Mouse (Mus musculus) hindbrain, embryonic 14.5 days (tissue): ENCODE data around the gene Pla2g5. TPM values are rescaled to one million over a fixed set of nuclear protein-coding genes. Genes with fewer than 3 reads are reported as not detected.
"Not testable (repeated sequence)": the region's sequence is repeated elsewhere in the genome, so short reads cannot be mapped to it uniquely, and the experiment has no call there.

Source experiments
- ATAC-seq: fragments of 200-750 bp; cut with Nextera tagmentation; 2 replicates; pipeline ENCODE4 v1.8.0; 2017; ENCODE audit warnings: moderate number of reproducible peaks, mild to moderate bottlenecking, moderate TSS enrichment, moderate library complexity; ENCODE audit not compliant: low FRiP score
- DNase-seq: peaks from one replicate; pipeline ENCODE4 v3.0.0-alpha.2; 2015; ENCODE audit warnings: low spot score
- H3K27ac ChIP-seq: fragments of 300-500 bp; sonication (generic); 2 replicates; pipeline ENCODE4 v1.5.1; 2014; ENCODE audit warnings: mild to moderate bottlenecking, moderate library complexity
- H3K27me3 ChIP-seq: fragments of 300-500 bp; sonication (generic); 2 replicates; pipeline ENCODE4 v1.6.1; 2014; ENCODE audit warnings: mild to moderate bottlenecking, low read length, mixed read lengths; ENCODE audit not compliant: control insufficient read depth, insufficient read depth
- H3K36me3 ChIP-seq: fragments of 300-500 bp; sonication (generic); replicated peaks from 2 replicates; pipeline ENCODE4 v1.6.1; 2014; ENCODE audit not compliant: control insufficient read depth, insufficient read depth
- H3K4me1 ChIP-seq: fragments of 300-500 bp; sonication (generic); replicated peaks from 2 replicates; pipeline ENCODE4 v1.6.1; 2014; ENCODE audit warnings: antibody characterized with exemption, low read length, mixed read lengths; ENCODE audit not compliant: control insufficient read depth, insufficient read depth
- H3K4me2 ChIP-seq: fragments of 300-500 bp; sonication (generic); replicated peaks from 2 replicates; pipeline ENCODE4 v1.6.1; 2014; ENCODE audit warnings: mild to moderate bottlenecking, moderate library complexity
- H3K4me3 ChIP-seq: fragments of 300-500 bp; sonication (generic); replicated peaks from 2 replicates; pipeline ENCODE4 v1.5.1; 2014; ENCODE audit warnings: mild to moderate bottlenecking, low read length
- H3K9ac ChIP-seq: fragments of 300-500 bp; sonication (generic); 2 replicates; pipeline ENCODE4 v1.6.1; 2014
- H3K9me3 ChIP-seq: fragments of 300-500 bp; sonication (generic); 2 replicates; pipeline ENCODE4 v1.6.1; 2016; ENCODE audit warnings: low read length; ENCODE audit not compliant: control insufficient read depth
- WGBS: fragments of 180-500 bp; shearing (Covaris S2); extraction: QIAGEN DNeasy Blood & Tissue Kit; methylation state at CpG from one replicate; pipeline ENCODE4 v1.1.7; 2014; 5-methylcytosine and 5-hydroxymethylcytosine counted together
- polyA plus RNA-seq: library from polyadenylated mRNA; unstranded; fragments of >200 nt; fragmentation: Nextera tagmentation; extraction: Ambion mirVana; gene quantifications from 2 replicates; pipeline ENCODE4 v1.2.1, GENCODE M21; 2014

The Pla2g5 gene
- polyA plus RNA-seq = 0.29 TPM in 2 replicates

GRCm38 (mm10) chr4:138863344-138863998, at the start of gene Pla2g5:
TSS of gene Pla2g5 (minus strand) at chr4:138863482.
- DNase-seq (no peak), ATAC-seq (no peak)
- Histone ChIP-seq H3K9ac (no peak within 1 kb of the TSS), H3K9me3 (no peaks in the 10 kb centered on the region), H3K4me3 (no peak within 1 kb of the TSS), H3K36me3 (no peaks in the 10 kb centered on the region), H3K27ac (no peak within 1 kb of the TSS), H3K4me2 (no peak within 1 kb of the TSS), H3K27me3 (no peaks in the 10 kb centered on the region), H3K4me1 (no peaks in the 10 kb centered on the region; the same call in 1 of the 2 replicates)
- 78% methylated on average over 10 of the region's 10 CpGs for WGBS

GRCm38 (mm10) chr4:138905624-138906337, 42.5 kb upstream of the Pla2g5 start:
- peaks cover 87% of the 10 kb centered on the region for H3K36me3 ChIP-seq
- DNase-seq = no peak
- no peak overlapping the region for H3K4me2 ChIP-seq
- 95% methylated on average over 18 of the region's 18 CpGs for WGBS
- no peaks in the 10 kb centered on the region for H3K27me3 ChIP-seq
- H3K4me1 ChIP-seq = no peaks in the 10 kb centered on the region
- no peaks in the 10 kb centered on the region for H3K9me3 ChIP-seq
- H3K27ac ChIP-seq = no peak overlapping the region
- no peak overlapping the region for H3K9ac ChIP-seq
- H3K4me3 ChIP-seq = no peak overlapping the region
- ATAC-seq = no peak

- WGBS = 82% methylated on average over 7 of the region's 7 CpGs
- H3K27ac ChIP-seq = no peak overlapping the region
- H3K9ac ChIP-seq = no peak overlapping the region
- H3K4me2 ChIP-seq = no peak overlapping the region
- no peaks in the 10 kb centered on the region for H3K4me1 ChIP-seq
- H3K9me3 ChIP-seq = no peaks in the 10 kb centered on the region
- DNase-seq = no peak
- no peaks in the 10 kb centered on the region for H3K27me3 ChIP-seq
- ATAC-seq = no peak
- H3K4me3 ChIP-seq = no peak overlapping the region
- H3K36me3 ChIP-seq = peaks cover 98% of the 10 kb centered on the region
These were observed 36.1 kb upstream of the Pla2g5 start for GRCm38 (mm10) chr4:138899361-138899760.

GRCm38 (mm10) chr4:138893789-138894188, 30.5 kb upstream of the Pla2g5 start:
- not testable (repeated sequence) for H3K9me3 ChIP-seq, H3K9ac ChIP-seq, DNase-seq, H3K4me3 ChIP-seq, ATAC-seq, H3K27ac ChIP-seq, H3K4me2 ChIP-seq, H3K27me3 ChIP-seq, H3K4me1 ChIP-seq
- WGBS = 91% methylated on average over 11 of the region's 11 CpGs
- H3K36me3 ChIP-seq = peaks cover 79% of the 10 kb centered on the region

GRCm38 (mm10) chr4:138892655-138893054, 29.4 kb upstream of the Pla2g5 start:
- 90% methylated on average over 6 of the region's 6 CpGs for WGBS
- ATAC-seq (no peak), DNase-seq (no peak)
- Histone ChIP-seq H3K4me3 (no peak overlapping the region), H3K4me1 (no peaks in the 10 kb centered on the region), H3K9me3 (no peaks in the 10 kb centered on the region), H3K27me3 (no peaks in the 10 kb centered on the region), H3K9ac (no peak overlapping the region), H3K4me2 (no peak overlapping the region), H3K27ac (no peak overlapping the region), H3K36me3 (peaks cover 68% of the 10 kb centered on the region)

- Histone ChIP-seq H3K4me3 (no peak overlapping the region), H3K4me2 (no peak overlapping the region), H3K4me1 (no peaks in the 10 kb centered on the region), H3K27ac (no peak overlapping the region), H3K9me3 (no peaks in the 10 kb centered on the region), H3K9ac (no peak overlapping the region), H3K36me3 (peaks cover 38% of the 10 kb centered on the region), H3K27me3 (no peaks in the 10 kb centered on the region)
- ATAC-seq (no peak), DNase-seq (no peak)
- WGBS = 71% methylated on average over 8 of the region's 8 CpGs
These were observed 26.4 kb upstream of the Pla2g5 start for GRCm38 (mm10) chr4:138889635-138890034.

GRCm38 (mm10) chr4:138889165-138889564, 25.9 kb upstream of the Pla2g5 start:
- Histone ChIP-seq H3K27ac (no peak overlapping the region), H3K4me3 (no peak overlapping the region), H3K9me3 (no peaks in the 10 kb centered on the region), H3K27me3 (no peaks in the 10 kb centered on the region), H3K4me2 (no peak overlapping the region), H3K9ac (no peak overlapping the region), H3K36me3 (peaks cover 33% of the 10 kb centered on the region), H3K4me1 (no peaks in the 10 kb centered on the region)
- 57% methylated on average over 7 of the region's 7 CpGs for WGBS
- no peak for DNase-seq
- no peak for ATAC-seq

- no peaks in the 10 kb centered on the region for H3K27me3 ChIP-seq
- 0 out of 2 replicates have a peak, but pooled peaks cover 6% of the 10 kb centered on the region for H3K4me1 ChIP-seq
- H3K9me3 ChIP-seq = no peaks in the 10 kb centered on the region
- no peaks in the 10 kb centered on the region for H3K36me3 ChIP-seq
- ATAC-seq (no peak; the same call in 1 of the 2 replicates), DNase-seq (peak; percentile 88)
- no peak overlapping the region for H3K9ac ChIP-seq
- WGBS = 15% methylated on average over 6 of the region's 6 CpGs
- no peak overlapping the region for H3K4me3 ChIP-seq
- no peak overlapping the region for H3K27ac ChIP-seq
- no peak overlapping the region for H3K4me2 ChIP-seq
These were observed 21.0 kb upstream of the Pla2g5 start for GRCm38 (mm10) chr4:138884261-138884660.

- H3K27ac ChIP-seq = no peak overlapping the region
- 0 out of 2 replicates have a peak overlapping the region, but pooled peaks have one; percentile 4 for H3K4me3 ChIP-seq
- H3K36me3 ChIP-seq = no peaks in the 10 kb centered on the region
- DNase-seq = no peak
- 0 out of 2 replicates have a peak overlapping the region, but pooled peaks have one; percentile 24 for H3K9ac ChIP-seq
- no peak for ATAC-seq
- WGBS = 7% methylated on average over 13 of the region's 16 CpGs
- H3K4me2 ChIP-seq = peak overlapping the region; percentile 32
- H3K27me3 ChIP-seq = no peaks in the 10 kb centered on the region
- 0 out of 2 replicates have a peak, but pooled peaks cover 6% of the 10 kb centered on the region for H3K4me1 ChIP-seq
- no peaks in the 10 kb centered on the region for H3K9me3 ChIP-seq
These were observed 18.9 kb upstream of the Pla2g5 start for GRCm38 (mm10) chr4:138882179-138882578.
